Mouse (Mus musculus) forebrain, embryonic 10.5 days (tissue): ENCODE measurements around the gene Rab24. TPM values are rescaled to one million over a fixed set of nuclear protein-coding genes. Genes with fewer than 3 reads are reported as not detected.

ENCODE experiments used
- polyA plus RNA-seq: library from polyadenylated mRNA; unstranded; fragments of >200 nt; fragmentation: Nextera tagmentation; extraction: Ambion mirVana; gene quantifications from 2 replicates; pipeline ENCODE4 v1.2.1, GENCODE M21; 2016

The Rab24 gene
- polyA plus RNA-seq, 1 experiment from 2014 or later, result 67.1 TPM

Other genes with a start within 250 kb of the Rab24 start
- 23.4 and 23.5 TPM in 2 replicates for gene Uimc1, start 221.6 kb downstream of the Rab24 start, polyA plus RNA-seq
- 24.5 and 25.1 TPM in 2 replicates for gene Zfp346, start 216.6 kb downstream of the Rab24 start, polyA plus RNA-seq
- not detected in 2 replicates for gene Gm17617, start 188.4 kb downstream of the Rab24 start, polyA plus RNA-seq
- gene Fgfr4, start 169.3 kb downstream of the Rab24 start, polyA plus RNA-seq, result 0.16 and 0.30 TPM in 2 replicates
- gene Nsd1, start 112.2 kb downstream of the Rab24 start, polyA plus RNA-seq, result 66.8 and 70.1 TPM in 2 replicates
- 502 and 512 TPM in 2 replicates for gene Prelid1, start 1.4 kb downstream of the Rab24 start, polyA plus RNA-seq
- gene Mxd3, start 7.9 kb upstream of the Rab24 start, polyA plus RNA-seq, result 23.0 and 28.5 TPM in 2 replicates
- gene Lman2, start 40.8 kb upstream of the Rab24 start, polyA plus RNA-seq, result 97.8 and 100 TPM in 2 replicates
- 0.34 and 0.58 TPM in 2 replicates for gene Rgs14, start 47.8 kb upstream of the Rab24 start, polyA plus RNA-seq
- not detected in 2 replicates for gene Slc34a1, start 76.2 kb upstream of the Rab24 start, polyA plus RNA-seq
- gene Pfn3, start 93.3 kb upstream of the Rab24 start, polyA plus RNA-seq, result not detected in 2 replicates
- not detected in 2 replicates for gene F12, start 104.8 kb upstream of the Rab24 start, polyA plus RNA-seq
- 44.8 and 51.1 TPM in 2 replicates for gene Grk6, start 123.1 kb upstream of the Rab24 start, polyA plus RNA-seq
- gene Prr7, start 142.3 kb upstream of the Rab24 start, polyA plus RNA-seq, result 0.75 and 0.88 TPM in 2 replicates
- 346 and 355 TPM in 2 replicates for gene Dbn1, start 166.2 kb upstream of the Rab24 start, polyA plus RNA-seq
- 200 and 209 TPM in 2 replicates for gene Pdlim7, start 191.7 kb upstream of the Rab24 start, polyA plus RNA-seq
- 3.3 and 4.2 TPM in 2 replicates for gene Dok3, start 207.3 kb upstream of the Rab24 start, polyA plus RNA-seq
- 96.5 and 98.2 TPM in 2 replicates for gene Ddx41, start 214.7 kb upstream of the Rab24 start, polyA plus RNA-seq
- 55.6 and 57.8 TPM in 2 replicates for gene Fam193b, start 249.2 kb upstream of the Rab24 start, polyA plus RNA-seq